Mouse (Mus musculus) MEL (cell line): ENCODE results near the gene Ovca2. TPM values are rescaled to one million over a fixed set of nuclear protein-coding genes. Genes with fewer than 3 reads are reported as not detected.

Experiments used
- DNase-seq: peaks from one replicate; pipeline ENCODE4 v3.0.0; 2011; ENCODE audit warnings: low read depth, low spot score
- H3K27ac ChIP-seq: 2 replicates; pipeline ENCODE4 v1.5.1; 2012; ENCODE audit warnings: low read depth, mild to moderate bottlenecking, control low read depth, low read length, moderate library complexity; ENCODE audit not compliant: control insufficient read depth
- H3K27me3 ChIP-seq, 2 experiments: fragments of 150-350 bp in 1 of 2; sonication (generic) in 1 of 2; 2 replicates each; pipeline ENCODE4 v1.6.1; 2012; ENCODE audit warnings: low read length in 2 of 2, mild to moderate bottlenecking in 2 of 2, improper control_type of control experiment in 1 of 2, moderate library complexity in 1 of 2; ENCODE audit not compliant: insufficient read depth in 2 of 2, control insufficient read depth in 1 of 2
- H3K36me3 ChIP-seq, 2 experiments: 2 replicates each; pipeline ENCODE4 v1.6.1; 2012 to 2014; ENCODE audit warnings: low read length in 2 of 2, improper control_type of control experiment in 1 of 2, inconsistent platforms in 1 of 2, mild to moderate bottlenecking in 1 of 2; ENCODE audit not compliant: insufficient read depth in 2 of 2, control insufficient read depth in 1 of 2
- H3K4me1 ChIP-seq, 2 experiments: fragments of 150-350 bp in 1 of 2; sonication (generic) in 1 of 2; 2 replicates each; pipeline ENCODE4 v1.6.1; 2012; ENCODE audit warnings: low read length in 2 of 2, improper control_type of control experiment in 1 of 2, mild to moderate bottlenecking in 1 of 2; ENCODE audit not compliant: insufficient read depth in 2 of 2, control insufficient read depth in 1 of 2
- H3K4me3 ChIP-seq, 2 experiments: fragments of 150-350 bp in 1 of 2; sonication (generic) in 1 of 2; 2 replicates each; pipeline ENCODE4 v1.5.1; 2012; ENCODE audit warnings: low read depth in 2 of 2, low read length in 2 of 2, mild to moderate bottlenecking in 2 of 2, moderate library complexity in 2 of 2, control low read depth in 1 of 2, improper control_type of control experiment in 1 of 2; ENCODE audit not compliant: control insufficient read depth in 1 of 2, insufficient read depth in 1 of 2
- H3K79me2 ChIP-seq: 2 replicates; pipeline ENCODE4 v1.6.1; 2012; ENCODE audit warnings: mild to moderate bottlenecking, low read length, moderate library complexity; ENCODE audit not compliant: control insufficient read depth, poor library complexity, insufficient read depth
- H3K9ac ChIP-seq: 2 replicates; pipeline ENCODE4 v1.6.1; 2012; ENCODE audit warnings: low read depth, mild to moderate bottlenecking, control low read depth, low read length, moderate library complexity; ENCODE audit not compliant: control insufficient read depth, poor library complexity, severe bottlenecking
- H3K9me3 ChIP-seq: fragments of 150-350 bp; sonication (generic); replicated peaks from 2 replicates; pipeline ENCODE4 v1.6.1; 2012; ENCODE audit warnings: mild to moderate bottlenecking, low read length, improper control_type of control experiment, moderate library complexity; ENCODE audit not compliant: insufficient read depth
- BHLHE40 ChIP-seq: IDR thresholded peaks from 2 replicates; pipeline ENCODE4 v1.6.1; 2012; ENCODE audit warnings: low read depth, mild to moderate bottlenecking, inconsistent platforms, low read length, improper control_type of control experiment, borderline replicate concordance
- CHD2 ChIP-seq: IDR thresholded peaks from 2 replicates; pipeline ENCODE4 v1.6.1; 2011; ENCODE audit warnings: low read length, improper control_type of control experiment
- E2F4 ChIP-seq: IDR thresholded peaks from 2 replicates; pipeline ENCODE4 v1.6.1; 2011; ENCODE audit warnings: low read depth, low read length, improper control_type of control experiment, borderline replicate concordance
- ELF1 ChIP-seq: IDR thresholded peaks from 2 replicates; pipeline ENCODE4 v1.6.1; 2014; ENCODE audit warnings: low read depth, mild to moderate bottlenecking, inconsistent platforms, low read length, improper control_type of control experiment, moderate library complexity
- EP300 ChIP-seq, 2 experiments: IDR thresholded peaks; 2 replicates each; pipeline ENCODE4 v1.6.1; 2011; ENCODE audit warnings: improper control_type of control experiment in 2 of 2, low read length in 2 of 2, low read depth in 1 of 2, mild to moderate bottlenecking in 1 of 2
- ETS1 ChIP-seq: IDR thresholded peaks from 2 replicates; pipeline ENCODE4 v1.6.1; 2012; ENCODE audit warnings: low read depth, mild to moderate bottlenecking, inconsistent platforms, low read length, improper control_type of control experiment, moderate library complexity
- GABPA ChIP-seq: IDR thresholded peaks from 2 replicates; pipeline ENCODE4 v1.6.1; 2012; ENCODE audit warnings: low read depth, mild to moderate bottlenecking, inconsistent platforms, low read length, improper control_type of control experiment, moderate library complexity
- GATA1 ChIP-seq: IDR thresholded peaks from 2 replicates; pipeline ENCODE4 v1.6.1; 2011; ENCODE audit warnings: low read depth, low read length, improper control_type of control experiment
- HCFC1 ChIP-seq: IDR thresholded peaks from 2 replicates; pipeline ENCODE4 v1.6.1; 2012; ENCODE audit warnings: low read depth, mild to moderate bottlenecking, inconsistent platforms, low read length, improper control_type of control experiment, moderate library complexity
- JUND ChIP-seq: IDR thresholded peaks from 2 replicates; pipeline ENCODE4 v1.6.1; 2011; ENCODE audit warnings: low read depth, mild to moderate bottlenecking, improper control_type of control experiment, low read length
- KAT2A ChIP-seq: conservative IDR thresholded peaks from 2 replicates; pipeline ENCODE4 v1.6.1; 2012; ENCODE audit warnings: low read depth, low read length, improper control_type of control experiment, inconsistent platforms
- MAFK ChIP-seq: IDR thresholded peaks from 2 replicates; pipeline ENCODE4 v1.6.1; 2011; ENCODE audit warnings: low read depth, mild to moderate bottlenecking, low read length, improper control_type of control experiment, borderline replicate concordance
- MAX ChIP-seq: IDR thresholded peaks from 2 replicates; pipeline ENCODE4 v1.6.1; 2011; ENCODE audit warnings: low read length, improper control_type of control experiment
- MAZ ChIP-seq: IDR thresholded peaks from 2 replicates; pipeline ENCODE4 v1.6.1; 2012; ENCODE audit warnings: low read depth, mild to moderate bottlenecking, inconsistent platforms, low read length, improper control_type of control experiment
- MEF2A ChIP-seq: IDR thresholded peaks from 2 replicates; pipeline ENCODE4 v1.6.1; 2014; ENCODE audit warnings: low read depth, mild to moderate bottlenecking, inconsistent platforms, low read length, improper control_type of control experiment; ENCODE audit not compliant: poor library complexity, insufficient replicate concordance, severe bottlenecking; ENCODE audit errors: extremely low read depth
- MXI1 ChIP-seq: IDR thresholded peaks from 2 replicates; pipeline ENCODE4 v1.6.1; 2011; ENCODE audit warnings: mild to moderate bottlenecking, low read depth, low read length, improper control_type of control experiment
- MYB ChIP-seq: IDR thresholded peaks from 2 replicates; pipeline ENCODE4 v1.6.1; 2011; ENCODE audit warnings: mild to moderate bottlenecking, low read depth, low read length, improper control_type of control experiment
- MYC ChIP-seq: IDR thresholded peaks from 2 replicates; pipeline ENCODE4 v1.6.1; 2011; ENCODE audit warnings: low read depth, mild to moderate bottlenecking, low read length, improper control_type of control experiment, moderate library complexity
- NELFE ChIP-seq: IDR thresholded peaks from 2 replicates; pipeline ENCODE4 v1.6.1; 2011; ENCODE audit warnings: low read depth, low read length, improper control_type of control experiment
- NRF1 ChIP-seq: IDR thresholded peaks from 2 replicates; pipeline ENCODE4 v1.6.1; 2014; ENCODE audit warnings: low read depth, mild to moderate bottlenecking, inconsistent platforms, low read length, improper control_type of control experiment, moderate library complexity; ENCODE audit not compliant: poor library complexity, insufficient read depth, severe bottlenecking
- POLR2A ChIP-seq, 2 experiments: IDR thresholded peaks; 2 replicates each; pipeline ENCODE4 v1.6.1; 2011 to 2012; ENCODE audit warnings: low read length in 2 of 2, mild to moderate bottlenecking in 2 of 2, control low read depth in 1 of 2, improper control_type of control experiment in 1 of 2, low read depth in 1 of 2, moderate library complexity in 1 of 2; ENCODE audit not compliant: control insufficient read depth in 1 of 2, insufficient read depth in 1 of 2, poor library complexity in 1 of 2
- RAD21 ChIP-seq: IDR thresholded peaks from 2 replicates; pipeline ENCODE4 v1.6.1; 2011; ENCODE audit warnings: mild to moderate bottlenecking, low read depth, low read length, improper control_type of control experiment
- RCOR1 ChIP-seq: IDR thresholded peaks from 2 replicates; pipeline ENCODE4 v1.6.1; 2012; ENCODE audit warnings: low read depth, mild to moderate bottlenecking, inconsistent platforms, low read length, improper control_type of control experiment
- SIN3A ChIP-seq: IDR thresholded peaks from 2 replicates; pipeline ENCODE4 v1.6.1; 2012; ENCODE audit warnings: low read length, improper control_type of control experiment, inconsistent platforms
- SMC3 ChIP-seq: IDR thresholded peaks from 2 replicates; pipeline ENCODE4 v1.6.1; 2011; ENCODE audit warnings: low read depth, low read length, improper control_type of control experiment
- TAL1 ChIP-seq: IDR thresholded peaks from 2 replicates; pipeline ENCODE4 v1.6.1; 2012; ENCODE audit warnings: mild to moderate bottlenecking, inconsistent platforms, low read length, moderate library complexity, mixed read lengths
- TBP ChIP-seq: IDR thresholded peaks from 2 replicates; pipeline ENCODE4 v1.8.0; 2011; ENCODE audit warnings: low read depth, low read length, improper control_type of control experiment
- TCF12 ChIP-seq: IDR thresholded peaks from 2 replicates; pipeline ENCODE4 v1.6.1; 2014; ENCODE audit warnings: low read depth, mild to moderate bottlenecking, inconsistent platforms, low read length, improper control_type of control experiment, moderate library complexity
- UBTF ChIP-seq: IDR thresholded peaks from 2 replicates; pipeline ENCODE4 v1.6.1; 2012; ENCODE audit warnings: low read depth, mild to moderate bottlenecking, inconsistent platforms, low read length, improper control_type of control experiment, moderate library complexity, borderline replicate concordance; ENCODE audit not compliant: insufficient read depth
- USF1 ChIP-seq: IDR thresholded peaks from 2 replicates; pipeline ENCODE4 v1.6.1; 2014; ENCODE audit warnings: low read depth, mild to moderate bottlenecking, inconsistent platforms, low read length, improper control_type of control experiment, moderate library complexity
- USF2 ChIP-seq, 2 experiments: IDR thresholded peaks; 2 replicates each; pipeline ENCODE4 v1.6.1; 2011 to 2012; ENCODE audit warnings: improper control_type of control experiment in 2 of 2, low read length in 2 of 2, borderline replicate concordance in 1 of 2, inconsistent platforms in 1 of 2, low read depth in 1 of 2, mild to moderate bottlenecking in 1 of 2; ENCODE audit not compliant: insufficient read depth in 1 of 2
- ZC3H11A ChIP-seq: IDR thresholded peaks from 2 replicates; pipeline ENCODE4 v1.6.1; 2012; ENCODE audit warnings: low read depth, mild to moderate bottlenecking, inconsistent platforms, low read length, improper control_type of control experiment
- ZKSCAN1 ChIP-seq: IDR thresholded peaks from 2 replicates; pipeline ENCODE4 v1.6.1; 2012; ENCODE audit warnings: low read depth, mild to moderate bottlenecking, inconsistent platforms, low read length, improper control_type of control experiment, moderate library complexity
- ZNF384 ChIP-seq: IDR thresholded peaks from 2 replicates; pipeline ENCODE4 v1.6.1; 2012; ENCODE audit warnings: low read depth, mild to moderate bottlenecking, inconsistent platforms, low read length, improper control_type of control experiment
- polyA plus RNA-seq, 2 experiments: library from polyadenylated mRNA; stranded (reverse) in 1 of 2; unstranded in 1 of 2; fragments of >175 nt in 1 of 2; fragments of >200 nt in 1 of 2; gene quantifications; 2 replicates each; pipeline versions ENCODE4 v1.2.1 to v1.2.4; 2012; ENCODE audit warnings: low replicate concordance in 2 of 2, low read depth in 1 of 2; ENCODE audit not compliant: insufficient read length in 2 of 2, insufficient read depth in 1 of 2, missing spikeins in 1 of 2
- total RNA-seq: library from RNA; depleted of rRNA; stranded (reverse); fragments of 300-350 nt; gene quantifications from 2 replicates; pipeline ENCODE4 v1.2.3, GENCODE M21; 2012

Gene Ovca2
- total and polyA plus RNA-seq, 3 experiments = 23.1 to 33.1 TPM; not detected in 1

GRCm38 (mm10) chr11:75172151-75173094 lies 6.2 kb downstream of the Ovca2 start:
- Histone ChIP-seq H3K9me3 (no peaks in the 10 kb centered on the region), H3K79me2 (peaks cover 16% of the 10 kb centered on the region), H3K4me3 (peak overlapping the region; percentile 70 to 81)
- TF ChIP-seq MAX (peak; percentile 57; the same call in 1 of the 2 replicates), MAFK (no peak), EP300 (IDR thresholded peaks at IDR 0.05; ENCODE audit: low read depth in 1 of 2, low read length in 2 of 2) (0 out of 4 replicates have a peak, but pooled peaks of 1 of the 2 experiments have one; percentile 33), E2F4 (no peak), MAZ (peak; percentile 90; the same call in 1 of the 2 replicates), HCFC1 (peak; percentile 63), RAD21 (no peak), NRF1 (peak; percentile 39; the same call in 1 of the 2 replicates), MXI1 (peak; percentile 56), JUND (no peak), CHD2 (no peak), NELFE (peak; percentile 57), ZKSCAN1 (no peak), ETS1 (peak; percentile 61; the same call in 1 of the 2 replicates), MEF2A (peak; percentile 89), POLR2A (IDR thresholded peaks at IDR 0.05; ENCODE audit: control insufficient read depth in 1 of 2, insufficient read depth in 1 of 2, low read depth in 1 of 2, low read length in 2 of 2, poor library complexity in 1 of 2) (peak; percentile 16 to 52; a peak in 2 of 4 replicates), TAL1 (no peak), MYC (no peak), SMC3 (no peak), KAT2A (no peak), TCF12 (no peak), ELF1 (peak; percentile 81), RCOR1 (no peak), UBTF (no peak), MYB (no peak), BHLHE40 (0 out of 2 replicates have a peak, but pooled peaks have one; percentile 18), ZC3H11A (no peak), GABPA (no peak), GATA1 (no peak), TBP (peak; percentile 58; the same call in 1 of the 2 replicates), USF2 (IDR thresholded peaks at IDR 0.05; ENCODE audit: borderline replicate concordance in 1 of 2, insufficient read depth in 1 of 2, low read depth in 1 of 2, low read length in 2 of 2) (no peak), USF1 (no peak), SIN3A (no peak), ZNF384 (no peak)

More at GRCm38 (mm10) chr11:75172151-75173094, 6.2 kb downstream of the Ovca2 start:
- H3K4me1 ChIP-seq = peaks cover 0 to 15% of the 10 kb centered on the region in 2 experiments; a peak in 3 of 4 replicates
- H3K27me3 ChIP-seq = no peaks in the 10 kb centered on the region
- peak; percentile 91 for DNase-seq
- H3K36me3 ChIP-seq = peaks cover 0 to 8% of the 10 kb centered on the region in 2 experiments; a peak in 1 of 4 replicates
- H3K9ac ChIP-seq = peak overlapping the region; percentile 85
- peak overlapping the region; percentile 97 for H3K27ac ChIP-seq
